Mouse (Mus musculus) effector memory CD4-positive, alpha-beta T cell, adult 5 months (primary cell): ENCODE results near the gene Tmem98. TPM values are rescaled to one million over a fixed set of nuclear protein-coding genes. Genes with fewer than 3 reads are reported as not detected.

Experiments
- polyA plus RNA-seq: library from polyadenylated mRNA; unstranded; fragments of 100-300 nt; shearing (Covaris generic); gene quantifications from one replicate; pipeline ENCODE4 v1.2.1, GENCODE M21; 2017

The Tmem98 gene
- not detected for polyA plus RNA-seq

DNA sequence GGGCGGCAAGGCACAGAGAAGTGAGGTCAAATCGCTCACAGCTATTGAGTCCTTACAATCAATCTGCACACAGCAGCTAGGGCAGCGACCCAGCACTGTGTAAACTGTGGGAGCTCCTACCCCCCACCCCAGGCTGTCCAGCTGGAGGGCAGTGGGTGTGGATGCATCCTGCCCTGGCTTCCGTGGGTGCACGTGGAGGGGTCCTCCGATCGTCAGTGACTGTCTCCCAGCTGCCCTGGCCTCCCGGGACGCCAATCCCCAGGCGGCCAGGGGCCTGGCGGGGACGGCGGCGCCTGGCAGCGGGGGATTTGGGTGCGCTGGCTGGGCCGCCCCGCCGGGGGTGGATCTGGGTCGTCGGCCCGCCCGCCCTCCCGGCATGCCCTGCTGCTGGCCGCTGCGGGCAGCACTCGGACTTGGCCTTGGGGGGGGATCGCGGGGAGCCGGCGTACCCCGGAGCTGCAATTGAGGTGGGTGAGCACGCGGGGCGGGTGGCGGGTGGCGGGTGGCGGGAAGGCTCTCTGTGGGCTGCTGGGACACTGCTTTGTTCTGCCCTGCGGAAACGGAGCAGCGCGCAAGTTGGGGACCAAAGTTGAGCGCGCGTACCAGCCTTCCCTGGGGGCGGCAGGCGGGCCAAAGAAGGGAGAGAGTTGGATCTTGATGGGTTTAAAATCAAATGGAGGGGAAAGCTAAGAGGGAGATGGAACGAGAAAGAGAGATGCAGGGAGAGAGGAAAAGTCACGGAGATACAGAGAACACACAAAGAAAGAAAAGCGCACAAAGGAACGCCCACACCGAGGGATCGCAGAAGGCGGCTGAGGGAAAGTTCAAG lies at the start of gene Tmem98:
TSS of gene Tmem98 (plus strand) at position 183 of the 829 bp plus-strand sequence.

DNA sequence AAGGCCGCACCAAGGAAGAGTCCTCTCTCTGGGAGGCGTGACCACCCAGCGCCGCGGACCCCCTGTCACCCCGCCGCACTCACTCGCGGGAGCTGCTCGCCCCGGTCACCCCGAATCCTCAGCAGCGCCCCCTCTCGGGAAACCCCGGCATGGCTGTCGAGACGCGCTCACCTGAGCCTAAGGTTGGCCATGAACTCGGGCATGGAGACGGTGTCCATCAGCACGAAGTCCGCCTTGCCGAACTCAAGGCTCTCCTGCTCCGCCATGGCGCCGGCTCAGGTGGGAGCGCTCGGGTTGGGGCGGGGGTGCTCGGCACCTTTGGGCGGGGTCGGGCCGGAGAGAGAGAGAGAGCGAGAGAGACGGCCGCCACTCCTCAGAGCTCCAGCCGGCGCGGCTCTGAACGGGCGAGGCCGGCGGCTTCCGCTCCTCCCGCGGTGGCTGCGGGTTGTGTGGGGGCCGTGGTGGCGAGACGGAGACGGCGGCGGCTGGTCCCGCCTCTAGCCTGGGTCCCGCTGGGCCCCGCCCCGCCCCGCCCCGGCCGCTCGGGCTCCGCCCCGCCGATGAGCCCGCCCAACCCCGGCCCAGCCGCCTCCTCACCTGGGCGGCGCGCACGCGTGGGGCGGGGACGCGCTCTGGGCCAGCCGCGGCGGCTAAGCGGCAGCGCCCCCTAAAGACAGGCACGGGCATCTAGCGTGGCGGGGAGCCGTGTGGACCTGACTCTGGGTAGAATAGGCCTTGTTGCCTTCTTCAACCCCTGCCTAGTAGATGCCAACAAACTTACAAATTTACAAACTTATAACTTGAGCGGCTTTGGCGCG lies 30.2 kb upstream of the Tmem98 start, which contains the start of gene Myo1d:
TSS of gene Myo1d (minus strand) at position 499 of the 818 bp plus-strand sequence.

DNA sequence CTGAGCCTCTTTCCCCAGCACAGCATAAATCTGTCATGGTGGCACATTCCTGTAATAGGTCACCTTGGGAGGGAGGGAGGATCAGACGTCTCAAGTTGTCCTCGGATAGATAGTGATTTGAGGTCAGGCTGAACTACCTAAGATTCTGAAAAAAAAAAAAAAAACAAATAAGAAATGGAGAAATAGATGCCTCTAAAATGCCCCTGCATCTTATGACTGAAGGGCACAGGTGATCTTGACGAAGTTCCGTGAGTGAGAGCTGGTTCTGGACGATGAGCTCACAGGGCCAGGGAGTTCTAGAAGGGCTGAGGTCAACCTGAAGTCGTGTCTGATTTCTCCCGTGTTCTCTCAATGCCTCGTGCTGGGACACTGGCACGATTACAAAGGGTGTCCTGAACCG lies 48.1 kb downstream of the Tmem98 start, which contains the start of gene Spaca3:
TSS of gene Spaca3 (plus strand) at position 301 of the 400 bp plus-strand sequence.

Other genes with a start within 250 kb of the Tmem98 start
- gene Myo1d, start 30.1 kb upstream of the Tmem98 start, polyA plus RNA-seq, result 1.6 TPM
- not detected for gene Spaca3, start 48.2 kb downstream of the Tmem98 start, polyA plus RNA-seq